Mouse (Mus musculus): ENCODE data around the gene Rbm4b.

Rbm4b gene

DNA sequence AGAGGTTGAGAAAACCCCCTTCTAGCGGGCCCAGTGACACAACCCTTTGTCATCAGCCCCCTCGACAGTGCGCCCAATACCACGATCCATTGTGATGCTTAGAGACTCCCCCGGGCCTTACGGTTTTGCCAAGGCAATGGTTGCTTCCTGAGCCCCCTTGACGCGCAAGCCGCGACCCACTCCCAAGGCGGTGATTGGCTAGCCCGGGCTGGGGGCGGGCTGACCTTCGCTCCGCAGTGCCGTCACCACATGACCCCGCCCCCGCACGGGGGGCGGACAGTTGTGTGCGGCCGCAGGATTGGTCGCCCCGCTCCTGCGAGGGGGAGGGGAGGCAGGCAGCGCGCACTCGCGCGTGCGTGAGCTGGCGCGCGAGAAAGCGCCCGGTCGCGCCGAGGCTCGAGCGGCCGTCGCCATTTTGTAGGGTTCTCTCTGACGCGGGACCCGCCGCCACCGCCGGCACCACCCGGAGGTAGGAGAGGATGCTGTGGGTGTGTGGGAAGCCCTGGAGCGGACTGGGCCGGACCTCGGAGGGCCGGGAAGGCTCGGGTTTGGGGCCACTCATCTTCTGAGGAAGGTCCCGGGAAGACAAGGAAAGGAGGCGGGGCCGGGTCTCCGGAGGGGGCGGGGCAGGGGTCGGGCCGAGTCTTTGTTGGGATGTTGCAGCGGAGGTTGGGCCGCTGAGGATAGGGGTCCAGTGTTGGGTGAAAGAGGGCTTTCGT is at the start of gene Rbm4b:
TSS of gene Rbm4b (plus strand) at position 305 of the 719 bp plus-strand sequence.
- DNase-seq (ENCODE audit: extremely low spot score, low read depth, low spot score) = peak; percentile 95

DNA sequence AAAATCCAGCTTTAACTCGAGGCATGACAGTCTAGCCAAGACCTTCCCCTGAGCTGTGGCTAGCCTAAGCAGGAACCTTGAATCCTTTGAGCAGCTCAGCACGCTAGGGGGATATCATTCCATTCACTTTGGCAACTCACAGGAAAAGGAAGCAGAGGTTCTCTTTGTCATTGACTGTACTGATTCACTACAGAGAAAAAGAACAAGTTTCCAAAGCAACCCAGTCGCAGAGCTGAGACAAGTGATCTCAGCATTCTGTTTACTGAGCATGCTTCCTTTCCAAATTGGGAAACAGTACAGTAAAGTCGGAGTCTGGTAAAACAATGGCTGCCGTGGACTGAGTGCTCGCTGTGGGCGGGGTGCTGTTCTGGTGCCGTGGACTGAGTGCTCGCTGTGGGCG is 47.5 kb upstream of the Rbm4b start:
- no peak for DNase-seq (ENCODE audit: extremely low spot score, low read depth, low spot score)

GRCm38 (mm10) chr19:4711098-4711600 is 45.1 kb upstream of the Rbm4b start, which contains the start of gene Sptbn2:
Gene Sptbn2, plus strand, starts transcription at chr19:4711167.
- no peak for DNase-seq (ENCODE audit: extremely low spot score, low read depth, low spot score)

DNA sequence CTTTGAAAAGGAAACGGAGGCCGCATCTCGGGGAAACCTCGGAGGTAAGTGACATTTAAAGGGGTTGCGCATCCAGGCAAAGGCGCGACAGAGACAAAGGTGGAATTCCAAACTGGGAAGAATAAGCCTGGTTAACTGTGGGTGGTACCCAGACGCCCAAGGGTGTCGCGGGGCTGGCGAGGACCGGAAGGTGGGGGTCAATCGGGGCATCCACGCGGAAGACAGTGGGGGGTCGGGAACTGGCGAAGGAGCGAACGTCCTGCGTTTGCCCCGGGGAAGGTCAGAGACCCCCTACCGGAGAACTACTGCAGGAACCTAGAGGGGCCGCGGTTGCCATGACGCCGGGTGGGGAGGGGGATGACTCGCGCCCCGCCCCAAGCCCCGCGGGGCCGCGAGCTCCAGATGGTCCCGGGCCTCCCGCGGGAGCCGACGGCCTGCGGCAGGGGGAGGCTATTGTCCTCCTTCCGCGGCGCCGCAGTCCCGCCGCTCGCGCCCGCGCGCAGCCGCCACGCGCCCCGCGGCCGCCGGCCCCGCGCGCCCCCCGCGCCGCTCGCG is 44.6 kb upstream of the Rbm4b start:
- no peak for DNase-seq (ENCODE audit: extremely low spot score, low read depth, low spot score)

DNA sequence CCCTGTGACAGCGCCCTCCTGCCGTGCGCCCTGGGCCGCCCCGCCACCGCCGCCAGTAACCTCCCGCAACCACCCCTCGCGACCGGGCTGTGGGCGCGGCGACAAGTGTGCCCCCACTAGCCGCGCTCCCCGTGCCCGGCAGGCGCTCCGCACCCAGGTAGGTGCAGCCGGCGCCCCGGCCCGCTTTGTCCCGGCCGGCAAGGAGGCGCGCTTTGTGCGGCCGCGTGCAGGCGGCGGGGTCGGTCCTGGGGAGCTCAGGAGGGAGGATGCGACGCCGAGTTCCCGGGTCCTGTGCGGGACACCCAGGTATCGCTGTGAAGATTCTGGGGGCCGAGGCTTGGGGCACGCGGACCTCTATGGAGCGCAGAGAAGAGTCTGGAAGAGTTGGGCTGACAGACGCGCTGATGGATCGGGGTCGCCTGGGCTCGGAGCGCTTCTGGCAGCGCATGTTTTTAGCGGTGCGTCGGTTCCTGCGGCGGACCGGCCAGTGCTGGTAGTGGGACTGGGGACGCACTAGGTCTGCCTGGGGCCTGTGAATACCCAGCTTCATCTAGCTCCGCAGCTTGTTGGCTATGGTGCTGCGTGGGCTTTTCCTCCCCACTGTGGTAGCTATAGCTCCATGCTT is 44.0 kb upstream of the Rbm4b start:
- DNase-seq (ENCODE audit: extremely low spot score, low read depth, low spot score) = no peak

DNA sequence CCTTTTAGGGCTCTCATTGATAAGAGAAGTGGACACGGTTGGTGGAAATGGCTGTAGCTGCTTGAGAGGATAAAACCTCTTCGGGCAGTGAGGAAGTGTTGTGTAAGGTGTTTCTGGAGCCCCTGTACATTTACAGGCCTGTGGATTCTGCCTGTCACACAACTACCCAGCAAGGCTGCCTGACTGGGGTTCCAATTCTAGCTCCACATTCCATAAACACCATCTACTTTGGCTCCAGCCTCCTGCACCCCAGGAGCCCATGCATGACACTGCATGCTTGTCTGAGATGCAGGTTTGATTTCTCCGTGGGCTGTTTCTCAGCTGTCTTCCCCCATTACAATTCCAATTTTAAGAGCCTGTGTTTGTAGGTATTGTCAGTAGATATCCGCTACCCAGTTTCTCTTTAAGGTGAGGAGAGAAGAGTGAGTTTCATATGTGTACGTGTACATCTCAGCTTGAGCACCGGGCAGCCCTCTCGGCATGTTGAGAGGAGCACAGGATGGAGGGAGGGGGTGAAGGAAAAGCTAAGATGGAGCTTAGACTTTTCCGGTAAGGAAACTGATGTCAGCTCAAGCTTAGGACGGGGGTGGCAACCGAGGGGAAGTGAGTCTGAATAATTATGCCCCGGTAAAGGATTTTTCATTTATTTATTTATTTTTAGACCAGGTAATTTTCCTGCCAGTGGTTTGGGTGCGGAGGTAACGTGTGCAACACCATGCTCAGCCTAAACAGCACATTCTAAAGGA is 43.3 kb upstream of the Rbm4b start:
- no peak for DNase-seq (ENCODE audit: extremely low spot score, low read depth, low spot score)

DNA sequence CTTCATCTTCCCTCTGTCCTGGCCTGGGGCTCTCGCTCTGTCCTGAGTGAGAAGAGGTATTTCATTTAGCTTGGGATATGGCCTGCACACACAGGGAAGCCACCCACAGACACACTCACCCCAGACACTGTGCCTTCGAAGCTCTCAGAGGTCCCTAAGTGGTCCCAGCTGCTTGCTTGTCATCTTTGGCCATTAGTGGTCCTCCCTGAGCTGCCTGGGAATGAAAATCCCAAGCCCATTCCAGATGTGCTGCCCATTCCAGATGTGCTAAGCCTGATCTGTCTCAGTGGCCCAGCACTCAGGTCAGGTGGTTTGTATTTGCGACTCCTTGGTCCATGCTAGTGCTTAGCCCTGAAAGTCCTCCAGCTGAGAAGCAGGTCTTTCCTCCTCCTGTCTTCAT is 42.4 kb upstream of the Rbm4b start:
- DNase-seq (ENCODE audit: extremely low spot score, low read depth, low spot score) = no peak

- DNase-seq (ENCODE audit: extremely low spot score, low read depth, low spot score) = no peak
Measured at GRCm38 (mm10) chr19:4716756-4717155, 39.5 kb upstream of the Rbm4b start.

GRCm38 (mm10) chr19:4717281-4717680 is 39.0 kb upstream of the Rbm4b start:
- no peak for DNase-seq (ENCODE audit: extremely low spot score, low read depth, low spot score)

DNA sequence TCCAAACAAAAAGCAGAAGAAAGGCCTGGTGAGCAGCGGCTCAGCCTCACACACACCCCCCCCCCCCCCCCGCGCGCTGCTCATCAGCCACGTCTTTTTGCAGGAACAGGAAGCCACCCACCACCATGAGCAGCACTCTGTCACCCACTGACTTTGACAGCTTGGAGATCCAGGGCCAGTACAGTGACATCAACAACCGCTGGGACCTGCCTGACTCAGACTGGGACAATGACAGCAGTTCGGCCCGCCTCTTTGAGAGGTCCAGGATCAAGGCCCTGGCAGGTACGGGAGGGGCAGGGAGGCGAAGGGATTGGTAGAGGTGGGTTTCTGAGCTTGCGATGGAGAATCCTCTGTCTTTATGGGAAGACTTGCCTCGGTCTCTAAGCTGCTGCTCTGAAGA is 37.6 kb upstream of the Rbm4b start:
- DNase-seq (ENCODE audit: extremely low spot score, low read depth, low spot score) = no peak

DNA sequence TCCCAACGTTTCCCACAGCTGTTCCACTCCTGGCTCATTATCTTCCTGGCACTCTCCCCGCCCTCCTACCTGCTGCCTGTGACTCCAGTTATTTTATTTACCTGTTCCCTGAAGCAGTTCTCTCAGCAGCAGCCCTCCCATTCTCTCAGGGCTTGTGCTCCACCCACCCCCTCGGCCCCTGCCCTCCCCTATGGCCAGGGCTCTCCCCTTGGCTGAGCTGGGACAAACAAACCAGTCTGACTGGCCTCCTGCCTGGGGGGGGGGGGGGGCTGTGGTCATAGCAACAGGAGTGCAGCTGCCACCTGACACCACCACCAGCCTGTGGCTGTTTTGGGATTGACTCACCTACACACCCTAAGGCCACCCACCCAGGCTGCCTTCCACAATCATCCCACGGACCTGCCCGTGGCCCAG is 36.9 kb upstream of the Rbm4b start:
- no peak for DNase-seq (ENCODE audit: extremely low spot score, low read depth, low spot score)

DNA sequence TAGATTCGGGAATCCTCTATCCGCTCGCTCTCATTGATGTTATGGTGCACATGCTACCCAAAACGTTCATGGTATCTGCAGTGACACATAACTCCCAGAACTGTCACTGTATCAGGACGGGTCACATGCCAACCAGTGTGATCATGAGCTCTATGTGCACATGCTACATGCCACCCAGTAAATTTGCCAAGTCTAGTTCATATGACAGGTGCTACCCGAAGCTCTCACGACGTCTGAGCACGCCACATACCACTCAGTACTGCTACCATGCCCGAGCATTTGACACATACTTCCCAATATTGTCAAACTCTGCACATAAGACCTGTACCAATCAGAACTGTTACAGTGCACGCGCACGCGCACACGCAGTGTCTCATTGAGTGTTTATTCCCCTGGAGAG is 36.2 kb upstream of the Rbm4b start:
- DNase-seq (ENCODE audit: extremely low spot score, low read depth, low spot score) = no peak

- DNase-seq (ENCODE audit: extremely low spot score, low read depth, low spot score) = no peak
Measured at GRCm38 (mm10) chr19:4720671-4721244, 35.5 kb upstream of the Rbm4b start.

GRCm38 (mm10) chr19:4729186-4729585 is 27.1 kb upstream of the Rbm4b start:
- no peak for DNase-seq (ENCODE audit: extremely low spot score, low read depth, low spot score)

DNA sequence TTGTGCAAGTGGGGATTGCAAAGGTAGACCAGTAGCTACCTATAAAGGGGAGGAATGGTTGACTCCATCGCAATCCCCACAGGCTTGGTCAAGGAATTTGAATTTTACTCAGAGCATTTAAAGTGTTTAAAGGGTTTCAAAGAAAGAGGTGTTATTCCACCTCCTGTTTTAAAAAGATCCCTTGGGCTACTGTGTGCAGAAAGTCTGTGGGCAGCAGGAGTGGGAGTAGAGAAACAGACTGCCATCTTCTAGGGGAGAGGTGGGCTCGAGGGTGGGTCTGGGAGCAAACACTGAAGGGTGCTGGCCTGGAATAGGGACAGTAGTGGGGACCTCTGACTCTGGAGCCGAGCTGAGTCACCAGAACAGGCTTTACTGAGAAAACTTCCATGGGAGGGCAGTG is 23.2 kb upstream of the Rbm4b start:
- no peak for DNase-seq (ENCODE audit: extremely low spot score, low read depth, low spot score)

DNA sequence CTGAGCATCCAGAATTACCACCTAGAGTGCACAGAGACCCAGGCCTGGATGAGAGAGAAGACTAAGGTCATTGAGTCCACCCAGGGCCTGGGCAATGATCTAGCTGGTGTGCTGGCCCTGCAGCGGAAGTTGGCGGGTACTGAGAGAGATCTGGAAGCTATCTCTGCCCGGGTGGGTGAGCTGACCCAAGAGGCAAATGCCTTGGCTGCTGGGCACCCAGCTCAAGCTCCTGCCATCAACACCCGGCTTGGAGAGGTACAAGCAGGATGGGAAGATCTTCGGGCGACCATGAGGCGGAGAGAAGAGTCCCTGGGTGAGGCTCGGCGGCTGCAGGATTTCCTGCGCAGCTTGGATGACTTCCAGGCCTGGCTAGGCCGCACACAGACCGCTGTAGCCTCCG is 18.4 kb upstream of the Rbm4b start:
- DNase-seq (ENCODE audit: extremely low spot score, low read depth, low spot score) = no peak

GRCm38 (mm10) chr19:4739053-4739452 is 17.2 kb upstream of the Rbm4b start:
- no peak for DNase-seq (ENCODE audit: extremely low spot score, low read depth, low spot score)

DNA sequence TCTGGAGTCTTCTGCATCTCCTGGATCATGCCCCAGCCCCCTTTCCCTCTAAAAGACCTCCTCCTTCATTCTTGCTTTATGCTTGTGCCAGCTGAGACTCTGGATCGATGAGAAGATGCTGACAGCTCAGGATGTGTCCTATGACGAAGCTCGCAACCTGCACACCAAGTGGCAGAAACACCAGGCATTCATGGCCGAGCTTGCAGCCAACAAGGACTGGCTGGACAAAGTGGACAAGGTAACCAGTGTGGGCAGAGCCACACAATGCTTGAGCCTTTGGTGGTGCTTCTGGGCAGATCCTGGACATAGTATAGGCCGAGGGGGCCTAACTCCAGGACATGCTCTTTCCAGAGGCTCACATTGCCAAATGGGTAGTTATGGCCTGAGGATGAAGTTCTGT is 16.5 kb upstream of the Rbm4b start:
- no peak for DNase-seq (ENCODE audit: extremely low spot score, low read depth, low spot score)

DNA sequence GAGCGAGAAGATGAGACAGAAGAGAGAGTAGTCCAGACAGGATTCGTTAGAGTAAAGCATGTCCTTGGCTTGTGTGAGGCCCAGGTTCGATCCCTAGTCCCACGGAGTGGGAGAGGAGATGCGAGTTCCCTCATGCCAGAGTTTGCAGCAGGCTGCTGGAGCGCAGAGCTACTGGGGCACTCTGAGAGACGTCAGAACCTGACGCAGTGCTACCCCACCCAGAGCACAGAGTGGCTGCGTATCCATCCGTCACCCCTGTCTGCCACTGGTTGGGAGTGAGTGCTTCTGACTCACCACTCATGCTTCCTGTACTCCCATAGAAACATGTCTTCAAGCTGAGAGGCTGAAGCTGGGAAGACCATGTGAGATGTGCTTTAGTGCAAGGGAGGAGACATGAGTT is 14.8 kb upstream of the Rbm4b start:
- DNase-seq (ENCODE audit: extremely low spot score, low read depth, low spot score) = no peak

DNA sequence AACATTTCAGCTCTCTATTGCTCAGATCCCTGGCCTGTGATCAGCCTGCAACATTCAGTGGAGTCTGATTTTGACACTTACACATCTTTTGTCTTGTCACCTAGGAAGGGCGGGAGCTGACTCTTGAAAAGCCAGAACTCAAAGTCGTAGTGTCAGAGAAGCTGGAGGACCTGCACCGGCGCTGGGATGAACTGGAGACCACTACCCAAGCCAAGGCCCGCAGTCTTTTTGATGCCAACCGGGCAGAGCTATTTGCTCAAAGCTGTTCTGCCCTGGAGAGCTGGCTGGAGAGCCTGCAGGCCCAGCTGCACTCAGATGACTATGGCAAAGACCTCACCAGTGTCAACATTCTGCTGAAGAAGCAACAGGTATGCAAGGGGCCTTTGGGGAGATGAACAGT is 14.1 kb upstream of the Rbm4b start:
- no peak for DNase-seq (ENCODE audit: extremely low spot score, low read depth, low spot score)

DNA sequence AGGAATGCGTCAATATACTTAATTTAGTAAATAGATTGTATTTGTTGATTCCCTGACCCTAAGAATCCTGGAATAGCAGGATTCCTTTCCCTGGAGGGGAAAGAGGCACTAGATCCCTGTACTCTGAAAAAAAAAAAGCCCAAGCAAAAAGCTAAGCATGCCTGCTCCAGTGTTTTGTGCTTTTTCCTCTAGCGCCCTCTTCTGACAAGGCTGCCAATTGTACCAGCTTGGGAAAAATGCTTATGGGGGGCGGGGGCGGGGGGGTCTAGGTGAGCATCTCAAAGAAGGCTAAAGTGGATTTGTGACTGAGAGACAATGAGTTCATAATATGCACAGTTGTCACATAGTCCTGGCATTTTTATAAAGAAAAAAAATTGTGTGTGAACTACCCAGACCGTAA is 12.8 kb upstream of the Rbm4b start:
- DNase-seq (ENCODE audit: extremely low spot score, low read depth, low spot score) = no peak

Data from hindlimb bud, embryonic 11.5 days (tissue).